Mouse (Mus musculus) urinary bladder, postnatal 4 days (tissue): ENCODE measurements around the gene Gm7942.
"Not testable (repeated sequence)": the region's sequence is repeated elsewhere in the genome, so short reads cannot be mapped to it uniquely, and the experiment has no call there.

ENCODE experiments used
- DNase-seq, 2 experiments: peaks; one replicate each; pipeline ENCODE4 v3.0.0; 2021 to 2022; ENCODE audit warnings: low spot score in 2 of 2

Gm7942 gene

GRCm38 (mm10) chr5:95106638-95107037 is at the start of gene Gm7942:
TSS of gene Gm7942 (plus strand) at chr5:95106938.
- not testable (repeated sequence) for DNase-seq
